Mouse (Mus musculus) urinary bladder, postnatal 10 days (tissue): ENCODE data around the gene Comtd1.

Source experiments
- DNase-seq: peaks from one replicate; pipeline ENCODE4 v3.0.0; 2022; ENCODE audit warnings: low spot score

Gene Comtd1

GRCm38 (mm10) chr14:21848166-21849154 is at the start of gene Comtd1:
Gene Comtd1, minus strand, starts transcription at chr14:21848977.
- peak; percentile 77 for DNase-seq

- no peak for DNase-seq
Observed at GRCm38 (mm10) chr14:21892341-21892659, 43.5 kb upstream of the Comtd1 start.

- DNase-seq: no peak
Observed at GRCm38 (mm10) chr14:21891581-21892340, 43.0 kb upstream of the Comtd1 start.

GRCm38 (mm10) chr14:21890430-21890829 is 41.7 kb upstream of the Comtd1 start:
- DNase-seq: no peak

- no peak for DNase-seq
Observed at GRCm38 (mm10) chr14:21866816-21867215, 18.0 kb upstream of the Comtd1 start.

- DNase-seq: no peak
Observed at GRCm38 (mm10) chr14:21866291-21866690, 17.5 kb upstream of the Comtd1 start.

- no peak for DNase-seq
Observed at GRCm38 (mm10) chr14:21856886-21857285, 8.1 kb upstream of the Comtd1 start.

GRCm38 (mm10) chr14:21855961-21856360 is 7.2 kb upstream of the Comtd1 start:
- no peak for DNase-seq

DNA sequence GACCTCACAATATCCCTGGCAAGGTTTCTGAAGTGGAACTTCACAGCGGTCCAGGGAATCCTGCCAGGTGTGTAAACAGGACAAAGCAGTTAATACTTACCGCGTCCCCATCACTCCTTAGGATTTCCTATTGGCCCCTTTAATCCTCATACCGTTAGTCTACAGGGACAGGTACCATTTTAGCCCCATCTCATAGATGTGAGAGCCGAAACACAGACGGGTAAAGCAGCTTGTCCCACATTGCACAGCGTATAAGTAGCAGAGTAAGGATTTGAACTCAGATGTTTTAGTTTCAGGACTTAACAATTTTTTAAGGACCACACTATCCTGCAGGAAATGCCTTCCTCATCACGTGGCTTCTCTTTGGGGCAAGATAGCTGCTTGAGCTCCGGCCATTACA is 5.5 kb upstream of the Comtd1 start:
- no peak for DNase-seq

- no peak for DNase-seq
Observed at GRCm38 (mm10) chr14:21853456-21854109, 4.8 kb upstream of the Comtd1 start.

- no peak for DNase-seq
Observed at GRCm38 (mm10) chr14:21851996-21852791, 3.4 kb upstream of the Comtd1 start.

- DNase-seq: no peak
Observed at GRCm38 (mm10) chr14:21850419-21851127, 1.8 kb upstream of the Comtd1 start.

DNA sequence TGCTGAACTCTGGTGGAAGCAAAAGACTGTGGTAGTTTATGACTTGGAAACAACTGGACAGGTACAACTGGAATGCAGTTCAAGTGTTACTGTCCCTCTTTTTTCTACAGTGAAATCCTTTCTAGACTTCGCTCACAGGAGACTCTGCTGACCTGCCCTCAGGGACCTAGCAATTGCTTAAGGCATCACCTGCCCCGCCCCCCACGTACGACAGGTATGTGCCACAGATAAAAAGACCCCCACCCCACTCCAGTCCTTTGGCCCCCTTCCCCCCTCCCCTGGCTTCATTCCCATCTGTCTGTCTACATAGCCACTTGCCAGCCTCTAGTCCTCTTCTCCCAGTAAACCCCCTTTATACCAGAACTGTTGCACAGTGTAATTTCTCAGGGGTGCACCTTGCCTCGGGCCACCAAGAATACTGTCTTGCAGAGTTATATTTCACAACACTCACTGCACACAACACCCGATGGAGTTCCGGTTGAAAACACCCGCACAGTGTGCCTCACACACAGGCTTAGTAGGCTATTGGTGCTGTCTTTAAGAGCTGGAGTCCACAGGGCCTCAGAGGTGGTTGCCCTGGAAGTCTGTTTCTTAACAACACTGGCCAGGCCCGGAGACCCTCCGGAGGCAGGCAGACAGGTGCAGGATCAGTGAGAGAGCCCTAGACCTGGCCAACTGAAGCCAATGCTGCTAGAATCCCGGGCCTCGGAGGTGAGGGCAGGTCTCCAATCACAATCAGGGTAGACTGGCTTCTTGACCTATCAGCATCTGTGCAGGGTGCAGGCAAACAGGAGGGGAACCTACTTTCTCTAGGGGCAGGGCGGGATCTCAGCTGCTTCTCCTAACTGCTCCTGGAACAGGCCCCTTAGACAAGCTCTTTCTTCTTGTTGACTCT is 994 bp upstream of the Comtd1 start:
- no peak for DNase-seq

DNA sequence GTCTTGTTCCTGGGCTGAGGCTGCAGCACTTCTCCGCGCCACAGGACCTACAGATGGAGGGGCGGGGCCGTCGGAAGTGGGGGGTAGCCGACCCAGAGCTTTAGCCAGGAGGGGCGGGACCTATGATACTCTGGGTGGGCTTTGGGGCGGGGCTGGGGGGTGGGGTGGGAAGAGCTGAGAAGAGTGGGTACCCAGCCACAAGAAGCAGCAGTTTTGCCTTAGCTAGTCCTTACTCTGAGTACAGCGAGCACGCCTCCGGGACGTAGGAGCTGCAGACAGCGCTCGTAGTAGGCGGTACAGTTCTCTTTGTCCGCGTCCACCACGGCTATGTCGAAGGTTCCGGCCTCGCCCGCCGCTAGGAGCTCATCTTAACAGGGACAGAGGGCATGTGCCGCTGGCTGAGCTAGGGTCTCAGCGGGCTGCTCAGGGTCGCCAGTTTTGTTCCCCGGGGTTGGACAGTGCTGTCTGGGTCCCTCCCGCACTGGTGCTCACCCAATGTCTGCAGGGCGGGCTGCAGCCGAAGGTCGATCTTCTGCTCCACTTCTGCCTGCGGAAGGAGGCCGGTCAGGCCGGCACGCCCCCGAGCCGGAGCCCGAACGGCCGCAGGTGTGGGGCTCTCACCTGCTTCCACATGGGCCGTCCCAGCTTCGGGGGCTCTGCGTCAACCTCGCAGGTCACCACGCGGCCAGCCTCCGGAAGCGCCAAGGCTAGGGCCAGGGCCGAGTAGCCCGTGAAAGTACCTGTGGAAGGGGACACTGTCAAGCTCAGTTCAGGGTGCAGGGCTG is 1.2 kb downstream of the Comtd1 start:
- DNase-seq: no peak

DNA sequence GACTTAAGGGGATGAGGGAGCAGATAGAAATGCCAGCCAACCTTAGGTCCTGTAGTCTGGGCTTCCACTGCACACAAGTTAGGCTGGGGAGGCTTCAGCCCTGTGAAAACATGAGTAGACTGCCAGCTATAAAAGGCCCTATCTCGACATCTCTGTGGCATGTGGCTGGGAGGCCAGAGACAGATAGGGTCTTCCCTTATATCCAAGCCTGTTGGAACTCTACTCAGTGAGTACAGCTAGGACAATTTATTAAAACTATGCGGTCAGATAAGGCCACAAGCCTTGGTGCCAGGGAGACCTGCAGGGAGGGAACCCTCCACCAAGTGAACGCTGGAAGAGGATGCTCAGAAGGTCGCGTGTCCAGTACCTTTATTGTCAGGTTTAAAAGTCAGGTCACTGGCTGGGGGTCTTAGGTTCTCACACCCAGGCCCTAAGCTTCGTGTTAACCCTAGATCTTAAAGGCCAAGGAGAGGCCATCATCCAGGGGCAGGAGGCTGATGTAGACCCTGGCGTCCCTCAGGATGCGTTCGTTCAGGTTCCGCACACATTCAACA is 1.9 kb downstream of the Comtd1 start:
- no peak for DNase-seq

GRCm38 (mm10) chr14:21843263-21843662 is 5.5 kb downstream of the Comtd1 start:
- no peak for DNase-seq

GRCm38 (mm10) chr14:21841819-21842592 is 6.8 kb downstream of the Comtd1 start:
- DNase-seq: no peak
